Mouse (Mus musculus): Measurements from ENCODE around the gene Rsbn1. TPM values are rescaled to one million over a fixed set of nuclear protein-coding genes. Genes with fewer than 3 reads are reported as not detected.

Rsbn1 gene
- total RNA-seq (2021): 10 to 100 TPM; 10.2 to 10.3 TPM

DNA sequence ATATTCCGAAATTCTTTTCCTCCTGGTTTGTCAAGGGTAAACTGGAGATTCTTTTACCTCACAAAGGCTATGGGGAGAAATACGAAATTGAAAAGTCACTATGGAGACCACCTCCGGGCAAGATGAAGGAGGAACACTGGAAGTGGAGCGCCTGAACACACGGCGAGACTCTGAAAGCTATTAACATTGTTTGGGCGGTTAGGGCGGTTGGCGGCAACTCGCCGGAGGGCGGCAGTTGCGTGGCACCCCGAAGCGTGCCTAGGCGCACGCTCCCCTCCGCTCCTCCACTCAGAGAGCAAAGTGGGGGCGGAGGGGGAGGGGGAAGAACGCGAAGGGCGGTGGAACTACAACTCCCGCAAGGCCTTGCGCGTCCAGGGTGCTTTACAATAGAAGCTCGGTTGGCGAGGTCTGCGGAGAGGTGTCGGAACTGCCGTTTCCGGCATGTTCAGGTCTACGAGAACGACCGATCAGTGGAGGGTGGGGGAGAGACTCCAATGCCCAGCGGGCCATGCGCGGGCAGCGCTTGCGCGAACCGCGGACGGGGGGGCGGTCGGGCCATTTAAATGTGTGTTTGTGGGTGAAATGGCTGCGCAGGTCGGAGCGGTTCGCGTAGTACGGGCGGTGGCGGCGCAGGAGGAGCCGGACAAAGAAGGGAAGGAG, at the start of gene Rsbn1:
Gene Rsbn1 (plus strand): TSS at position 111 of the 660 bp plus-strand sequence.
- peak; percentile 97 to 98 for DNase-seq
- intact Hi-C loops (cut with DNase I): loop anchor here (2.0 to 5.0 kb wide), 2 partner anchors 53 to 528 kb away; no protein-coding TSS in a partner anchor

- DNase-seq: no peak
- intact Hi-C loops (cut with DNase I): no loop called here
Observed at GRCm38 (mm10) chr3:103864200-103864599, 49.7 kb upstream of the Rsbn1 start.

- DNase-seq: no peak
- intact Hi-C loops (cut with DNase I): no loop called here
Observed at GRCm38 (mm10) chr3:103867424-103867971, 46.4 kb upstream of the Rsbn1 start.

DNA sequence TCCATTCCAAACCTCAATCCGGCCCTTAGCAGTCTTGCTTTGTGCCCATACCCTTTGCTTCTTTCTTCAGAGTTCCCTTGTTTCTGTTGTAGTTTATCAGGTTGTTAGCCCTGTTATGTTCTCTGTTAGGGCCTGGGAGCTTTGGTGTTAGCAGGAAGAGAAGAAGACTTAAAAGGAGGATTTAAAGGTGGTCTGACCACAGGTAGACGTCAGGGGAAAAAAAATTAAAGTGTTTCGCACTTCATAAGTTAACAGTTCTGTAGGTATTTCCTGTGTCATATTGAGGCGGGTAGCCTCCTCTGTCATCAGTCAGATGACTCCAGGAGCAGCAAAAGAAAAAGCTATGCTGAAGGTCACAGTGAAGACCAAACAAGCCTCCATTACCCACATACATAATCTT, 45.9 kb upstream of the Rsbn1 start:
- intact Hi-C loops (cut with DNase I): no loop called here
- DNase-seq: no peak

DNA sequence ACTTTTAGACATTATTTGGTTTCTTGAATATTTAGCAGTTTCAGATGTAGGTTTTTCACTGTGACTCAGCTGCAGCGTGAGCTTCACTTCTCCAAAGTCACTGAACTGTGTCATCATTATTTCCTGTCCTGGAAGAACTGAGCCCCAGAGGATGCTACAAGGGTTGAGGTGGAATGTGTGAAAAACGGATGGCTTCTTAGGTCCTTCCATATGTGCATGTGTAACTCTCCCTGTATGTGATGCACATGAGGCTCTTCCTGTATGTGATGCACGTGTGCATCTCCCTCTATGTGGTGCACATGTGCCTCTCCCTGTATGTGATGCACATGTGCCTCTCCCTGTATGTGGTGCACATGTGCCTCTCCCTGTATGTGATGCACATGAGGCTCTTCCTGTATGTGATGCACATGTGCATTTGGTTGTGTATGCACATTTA, 41.2 kb upstream of the Rsbn1 start:
- no peak for DNase-seq
- intact Hi-C loops (cut with DNase I): no loop called here

- intact Hi-C loops (cut with DNase I): no loop called here
- DNase-seq: no peak
Observed at GRCm38 (mm10) chr3:103874329-103874728, 39.6 kb upstream of the Rsbn1 start.

GRCm38 (mm10) chr3:103885946-103886345, 28.0 kb upstream of the Rsbn1 start:
- intact Hi-C loops (cut with DNase I): loop anchor here (5.0 kb wide), 2 partner anchors 54 to 494 kb away; partner anchors contain the start of gene Bcl2l15
- DNase-seq: no peak

DNA sequence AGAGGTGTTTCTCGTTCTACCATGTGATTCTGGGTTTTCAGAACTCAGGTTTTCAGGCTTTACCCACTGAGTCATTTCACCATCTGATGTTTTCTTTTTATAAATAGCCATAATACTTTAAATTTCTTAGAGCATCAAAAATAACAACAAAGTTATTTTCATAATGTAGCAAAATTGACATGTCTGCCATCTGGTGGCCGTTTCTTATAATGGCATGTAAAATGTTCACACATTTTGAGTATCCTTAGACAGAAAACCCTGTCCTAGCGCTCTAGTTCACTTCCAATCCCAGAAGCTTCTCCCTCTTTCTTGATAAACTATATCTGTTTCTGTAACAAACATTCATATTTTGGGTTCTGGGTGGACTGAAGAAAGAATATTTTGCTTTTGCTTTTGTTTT, 26.3 kb upstream of the Rsbn1 start:
- peak; percentile 63 to 76 for DNase-seq
- intact Hi-C loops (cut with DNase I): loop anchor here (1.0 to 5.0 kb wide), 3 partner anchors 55 to 495 kb away; partner anchors contain the start of gene Bcl2l15

DNA sequence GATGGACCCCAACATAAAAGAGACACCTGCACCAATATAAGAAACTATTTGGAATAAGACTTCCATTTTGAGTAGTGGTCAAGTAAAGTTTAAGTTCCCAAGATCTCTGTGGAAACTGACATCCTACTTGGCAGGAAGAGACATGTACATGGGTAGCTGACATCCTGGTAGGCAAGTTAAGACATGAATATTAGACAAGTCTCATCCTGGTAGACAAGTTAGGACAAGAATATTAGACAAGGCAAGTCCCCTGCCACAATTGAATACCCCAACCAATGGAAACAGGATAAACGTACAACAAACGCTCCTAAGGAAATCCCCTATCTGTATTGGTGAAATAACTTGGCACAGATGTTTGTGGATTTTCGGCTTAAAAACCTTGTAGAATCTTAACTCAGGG, 20.5 kb upstream of the Rsbn1 start:
- DNase-seq: no peak
- intact Hi-C loops (cut with DNase I): no loop called here

DNA sequence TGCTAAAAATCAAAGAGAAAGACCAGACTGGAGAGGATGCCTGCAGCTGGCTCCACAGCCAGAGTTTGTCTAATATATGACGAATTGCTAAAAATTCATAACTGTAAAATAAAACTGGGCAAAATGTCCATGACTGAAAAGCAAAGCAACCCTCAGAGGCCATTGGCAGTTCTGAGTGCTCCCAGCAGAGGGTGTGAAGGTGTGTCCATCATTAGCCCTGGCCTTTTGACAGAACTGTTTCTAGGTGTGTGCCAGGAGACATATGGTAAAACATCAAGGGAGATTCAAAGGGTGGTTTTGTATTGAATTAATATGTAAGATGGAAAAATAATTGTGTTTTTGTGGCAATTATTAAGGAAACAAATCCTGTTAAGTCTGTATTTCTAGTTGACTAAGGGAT, 9.2 kb upstream of the Rsbn1 start:
- intact Hi-C loops (cut with DNase I): no loop called here
- DNase-seq: peak; percentile 46 to 73

DNA sequence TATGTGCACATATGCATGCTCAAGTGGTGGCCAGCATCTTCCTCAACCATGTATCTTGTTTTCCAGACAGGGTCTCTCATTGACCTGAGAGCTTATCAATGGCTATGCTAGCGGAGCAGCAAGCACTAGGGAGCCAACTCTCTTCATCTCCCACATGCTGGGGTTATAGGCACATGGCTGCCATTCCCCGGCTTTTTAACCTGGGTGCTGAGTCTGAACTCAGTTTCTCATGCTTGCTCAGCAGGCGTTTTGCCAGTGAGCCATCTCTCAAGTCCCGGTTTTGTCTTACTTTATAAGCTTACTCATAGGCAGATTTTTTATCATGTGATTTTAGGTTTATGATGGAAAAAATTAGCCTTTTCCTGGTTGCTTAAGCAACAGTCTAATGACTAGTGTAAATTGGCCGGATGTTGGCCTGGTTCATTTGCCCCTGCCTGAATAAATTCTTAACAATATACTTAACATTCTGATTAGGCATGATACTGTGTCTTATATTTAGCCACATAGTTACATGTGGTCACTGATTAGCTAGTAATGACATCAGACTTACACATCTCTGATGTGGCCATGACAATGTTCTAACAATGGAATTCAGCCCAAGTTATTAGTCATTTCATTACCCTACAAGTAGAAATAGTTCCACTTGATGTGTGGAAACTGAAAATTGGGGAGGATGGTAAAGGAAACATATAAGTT, 6.4 kb upstream of the Rsbn1 start:
- no peak for DNase-seq
- intact Hi-C loops (cut with DNase I): no loop called here

DNA sequence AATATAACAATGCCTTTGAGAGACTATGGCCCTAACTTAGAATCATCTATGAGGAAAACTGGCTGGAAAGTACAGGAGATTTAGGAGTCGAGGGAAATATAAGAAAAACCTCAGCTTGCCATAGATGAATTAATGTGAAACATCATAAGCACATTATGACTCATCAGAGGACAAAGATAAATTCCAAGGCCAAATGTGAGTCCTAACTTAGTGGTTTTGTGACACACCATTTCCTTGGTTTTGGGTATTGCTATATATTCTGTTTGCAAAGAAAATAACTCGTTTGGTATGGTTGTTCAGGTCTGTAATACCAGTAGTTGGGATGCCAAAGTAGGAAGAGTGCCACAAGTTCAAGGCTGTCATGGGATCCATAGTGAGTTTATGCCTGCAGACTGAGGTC, 5.1 kb upstream of the Rsbn1 start:
- intact Hi-C loops (cut with DNase I): no loop called here
- no peak for DNase-seq

- intact Hi-C loops (cut with DNase I): loop anchor here (5.0 kb wide), 1 partner anchor 529 kb away; no protein-coding TSS in a partner anchor
- no peak for DNase-seq
Observed at GRCm38 (mm10) chr3:103913451-103913961, 414 bp upstream of the Rsbn1 start.

DNA sequence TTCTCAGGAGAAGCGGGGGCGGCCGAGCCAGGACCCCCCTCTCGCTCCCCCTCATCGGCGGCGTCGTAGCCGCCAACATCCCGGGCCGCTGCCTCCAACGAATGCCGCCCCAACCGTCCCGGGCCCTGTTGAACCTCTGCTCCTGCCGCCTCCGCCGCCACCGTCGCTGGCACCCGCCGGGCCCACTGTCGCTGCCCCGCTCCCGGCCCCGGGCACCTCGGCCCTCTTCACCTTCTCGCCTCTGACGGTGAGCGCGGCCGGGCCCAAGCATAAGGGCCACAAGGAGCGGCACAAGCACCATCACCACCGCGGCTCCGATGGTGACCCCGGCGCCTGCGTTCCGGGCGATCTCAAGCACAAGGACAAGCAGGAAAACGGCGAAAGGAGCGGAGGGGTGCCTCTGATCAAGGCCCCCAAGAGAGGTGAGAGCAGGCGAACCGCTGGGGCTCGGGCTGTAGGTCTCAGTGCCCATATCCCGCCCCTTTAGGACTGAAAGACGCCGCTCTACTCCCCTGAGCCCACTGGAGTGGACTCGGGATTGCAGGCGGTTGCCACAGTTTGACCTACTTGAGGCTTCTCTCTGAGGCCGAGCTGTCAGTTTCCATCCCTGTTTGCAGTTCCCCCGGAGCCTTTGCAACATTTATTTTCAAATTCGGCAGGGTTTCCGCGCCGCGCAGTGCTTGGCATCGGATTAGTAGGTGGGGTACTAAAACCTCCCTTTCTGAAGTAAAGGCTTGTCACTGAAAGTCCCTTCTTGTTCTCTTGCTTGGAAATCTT, 1.0 kb downstream of the Rsbn1 start:
- peak; percentile 71 to 72 for DNase-seq
- intact Hi-C loops (cut with DNase I): loop anchor here (2.0 to 5.0 kb wide), 2 partner anchors 52 to 527 kb away; no protein-coding TSS in a partner anchor

DNA sequence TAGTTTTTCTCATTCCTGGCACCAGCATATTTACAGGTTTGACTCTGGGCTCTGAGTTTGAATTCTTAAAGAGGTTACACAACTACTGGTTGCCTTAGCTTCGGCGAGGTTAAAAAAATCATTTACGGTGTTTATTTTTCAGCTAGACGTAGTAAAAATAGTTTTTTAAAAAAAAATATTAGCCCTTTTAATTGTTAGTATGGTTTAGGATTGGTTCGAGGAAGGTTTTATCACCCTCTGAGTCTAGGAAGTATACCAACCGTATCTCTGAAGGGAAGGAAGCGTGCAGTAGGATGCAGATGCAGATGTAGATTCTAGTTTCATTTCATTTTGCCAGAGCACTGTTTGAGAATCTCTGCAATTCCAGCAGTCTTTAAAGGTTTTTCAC, 1.6 kb downstream of the Rsbn1 start:
- DNase-seq: peak; percentile 8 to 9
- intact Hi-C loops (cut with DNase I): loop anchor here (2.0 kb wide), 1 partner anchor 51 kb away; no protein-coding TSS in a partner anchor

- peak; percentile 22 to 30 for DNase-seq
- intact Hi-C loops (cut with DNase I): no loop called here
Observed at GRCm38 (mm10) chr3:103916205-103916838, 2.4 kb downstream of the Rsbn1 start.

- intact Hi-C loops (cut with DNase I): no loop called here
- DNase-seq: no peak
Observed at GRCm38 (mm10) chr3:103916839-103917237, 2.9 kb downstream of the Rsbn1 start.

DNA sequence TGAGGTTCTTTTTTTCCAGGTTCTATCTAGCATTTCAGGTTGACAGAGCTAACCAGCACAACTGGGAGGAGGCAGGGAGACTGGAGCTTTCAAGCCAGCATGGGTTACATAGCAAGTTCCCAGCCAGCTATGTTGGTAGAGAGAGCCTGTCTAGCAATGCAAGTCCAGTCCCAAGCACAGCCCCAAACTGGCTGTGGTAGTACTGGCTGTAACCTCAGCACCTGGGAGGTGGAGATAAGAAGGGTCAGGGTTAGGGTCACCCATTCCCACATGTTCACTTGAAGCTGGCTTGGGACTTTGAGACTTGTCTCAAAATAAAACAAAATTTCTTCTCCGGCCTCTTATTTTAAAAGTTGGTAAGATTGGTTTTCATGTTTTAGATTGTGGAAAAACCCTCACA, 6.2 kb downstream of the Rsbn1 start:
- intact Hi-C loops (cut with DNase I): no loop called here
- DNase-seq: no peak

- intact Hi-C loops (cut with DNase I): no loop called here
- DNase-seq: no peak
Observed at GRCm38 (mm10) chr3:103925302-103925701, 11.4 kb downstream of the Rsbn1 start.

- DNase-seq: peak; percentile 12 to 26
- intact Hi-C loops (cut with DNase I): no loop called here
Observed at GRCm38 (mm10) chr3:103927511-103927910, 13.6 kb downstream of the Rsbn1 start.

Measured in heart, postnatal 10 days (tissue).